Mouse (Mus musculus) adrenal gland (tissue): ENCODE results near the gene Hs3st2.

Experiments
- intact Hi-C: fragments of 180-260 bp; cut with DNase I; formaldehyde crosslinking; loops from one replicate; pipeline ENCODE4 v1.15.1; 2025

The Hs3st2 gene

GRCm38 (mm10) chr7:121539405-121540275 lies 148.0 kb downstream of the Hs3st2 start:
- intact Hi-C loops = loop anchor here (5.0 kb wide), 1 partner anchor 282 kb away; no protein-coding TSS in a partner anchor

GRCm38 (mm10) chr7:121542458-121542857 lies 150.8 kb downstream of the Hs3st2 start:
- intact Hi-C loops = loop anchor here (5.0 kb wide), 1 partner anchor 285 kb away; no protein-coding TSS in a partner anchor

DNA sequence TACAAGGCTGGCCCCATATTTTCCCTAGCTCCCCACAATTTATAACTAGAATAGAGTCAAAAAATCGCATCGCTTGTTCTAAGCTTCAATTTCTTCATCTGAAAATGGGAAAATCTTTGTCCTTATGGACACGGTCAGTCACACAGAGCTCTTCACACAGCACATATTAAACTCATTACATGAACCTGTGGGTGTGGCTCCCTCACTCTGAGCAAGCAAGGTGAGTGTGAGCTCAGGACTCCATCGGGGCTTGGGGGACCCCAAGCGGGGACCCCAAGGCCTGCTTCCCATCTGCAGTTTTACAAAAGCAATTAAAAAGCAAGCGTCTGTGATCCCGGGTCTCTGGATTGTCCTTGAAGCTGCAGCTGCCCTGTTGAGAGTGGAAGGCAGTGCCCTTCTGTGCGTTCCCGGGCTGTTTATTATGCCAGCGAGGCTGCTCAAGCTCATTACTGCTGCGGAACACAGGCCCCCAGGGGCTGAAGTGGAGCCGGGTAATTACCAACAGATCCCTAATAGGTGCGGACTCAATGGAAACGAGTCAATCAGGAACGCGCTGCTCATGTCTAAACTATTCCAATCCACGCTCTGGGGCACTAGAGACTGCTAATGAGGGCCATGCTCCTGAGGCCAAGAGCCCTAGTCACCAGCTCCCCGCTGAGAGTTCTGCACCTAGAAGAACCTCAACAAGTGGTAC lies 157.8 kb downstream of the Hs3st2 start:
- intact Hi-C loops = no loop called here
